Mouse (Mus musculus): Measurements from ENCODE around the gene Kif1b. TPM values are rescaled to one million over a fixed set of nuclear protein-coding genes. Genes with fewer than 3 reads are reported as not detected.

Kif1b gene
- total and polyA plus RNA-seq, 2 experiments from 2014 or later, result 215 to 425 TPM

GRCm38 (mm10) chr4:149261466-149261865 is 46.0 kb downstream of the Kif1b start:
- no peaks in the 10 kb centered on the region for H3K4me1 ChIP-seq (ENCODE audit: insufficient read depth, low read length)
- DNase-seq (ENCODE audit: low spot score) (no peak), ATAC-seq (ENCODE audit: low FRiP score) (no peak)
- no peak overlapping the region for H3K4me3 ChIP-seq (ENCODE audit: low read depth, low read length)
- no peaks in the 10 kb centered on the region for H3K27me3 ChIP-seq (ENCODE audit: insufficient read depth, low read length)
- no peaks in the 10 kb centered on the region for H3K9me3 ChIP-seq (ENCODE audit: low read length)
- WGBS, result 51% methylated on average over 3 of the region's 3 CpGs
- peaks cover 20% of the 10 kb centered on the region for H3K36me3 ChIP-seq (ENCODE audit: insufficient read depth, low read length)
- no peak overlapping the region for H3K9ac ChIP-seq (replicated peaks; ENCODE audit: low read length, poor library complexity, severe bottlenecking)
- H3K4me2 ChIP-seq (ENCODE audit: low read depth, low read length, poor library complexity, severe bottlenecking), result no peak overlapping the region
- TF ChIP-seq CTCF (IDR thresholded peaks at IDR 0.05), result no peak
- no peak overlapping the region for H3K27ac ChIP-seq (ENCODE audit: low read depth, low read length)

GRCm38 (mm10) chr4:149260911-149261310 is 46.6 kb downstream of the Kif1b start:
- H3K27ac ChIP-seq (ENCODE audit: low read depth, low read length), result no peak overlapping the region
- no peak overlapping the region for H3K4me3 ChIP-seq (ENCODE audit: low read depth, low read length)
- no peaks in the 10 kb centered on the region for H3K27me3 ChIP-seq (ENCODE audit: insufficient read depth, low read length)
- H3K9me3 ChIP-seq (ENCODE audit: low read length), result no peaks in the 10 kb centered on the region
- no peak overlapping the region for H3K9ac ChIP-seq (replicated peaks; ENCODE audit: low read length, poor library complexity, severe bottlenecking)
- H3K4me1 ChIP-seq (ENCODE audit: insufficient read depth, low read length), result no peaks in the 10 kb centered on the region
- 92% methylated on average over 3 of the region's 3 CpGs for WGBS
- TF ChIP-seq CTCF (IDR thresholded peaks at IDR 0.05), result no peak
- DNase-seq (ENCODE audit: low spot score) (no peak), ATAC-seq (ENCODE audit: low FRiP score) (no peak)
- H3K4me2 ChIP-seq (ENCODE audit: low read depth, low read length, poor library complexity, severe bottlenecking), result no peak overlapping the region
- peaks cover 15% of the 10 kb centered on the region for H3K36me3 ChIP-seq (ENCODE audit: insufficient read depth, low read length)

- Histone ChIP-seq H3K4me1 (ENCODE audit: insufficient read depth, low read length) (no peaks in the 10 kb centered on the region), H3K36me3 (ENCODE audit: insufficient read depth, low read length) (peaks cover 10% of the 10 kb centered on the region), H3K9ac (replicated peaks; ENCODE audit: low read length, poor library complexity, severe bottlenecking) (no peak overlapping the region), H3K4me3 (ENCODE audit: low read depth, low read length) (no peak overlapping the region), H3K9me3 (ENCODE audit: low read length) (no peaks in the 10 kb centered on the region), H3K27ac (ENCODE audit: low read depth, low read length) (no peak overlapping the region), H3K27me3 (ENCODE audit: insufficient read depth, low read length) (no peaks in the 10 kb centered on the region), H3K4me2 (ENCODE audit: low read depth, low read length, poor library complexity, severe bottlenecking) (no peak overlapping the region)
- DNase-seq (ENCODE audit: low spot score) (no peak), ATAC-seq (ENCODE audit: low FRiP score) (no peak)
- 92% methylated on average over 9 of the region's 9 CpGs for WGBS
- TF ChIP-seq CTCF (IDR thresholded peaks at IDR 0.05), result no peak
These were observed 48.0 kb downstream of the Kif1b start for GRCm38 (mm10) chr4:149259391-149260094.

- no peak overlapping the region for H3K4me3 ChIP-seq (ENCODE audit: low read depth, low read length)
- no peak overlapping the region for H3K4me2 ChIP-seq (ENCODE audit: low read depth, low read length, poor library complexity, severe bottlenecking)
- no peaks in the 10 kb centered on the region for H3K9me3 ChIP-seq (ENCODE audit: low read length)
These were observed 48.6 kb downstream of the Kif1b start for GRCm38 (mm10) chr4:149258926-149259325.

GRCm38 (mm10) chr4:149256511-149257300 is 50.8 kb downstream of the Kif1b start:
- Histone ChIP-seq H3K4me1 (ENCODE audit: insufficient read depth, low read length) (no peaks in the 10 kb centered on the region), H3K36me3 (ENCODE audit: insufficient read depth, low read length) (peaks cover 4% of the 10 kb centered on the region; the same call in 1 of the 2 replicates), H3K4me2 (ENCODE audit: low read depth, low read length, poor library complexity, severe bottlenecking) (no peak overlapping the region), H3K9me3 (ENCODE audit: low read length) (no peaks in the 10 kb centered on the region), H3K9ac (replicated peaks; ENCODE audit: low read length, poor library complexity, severe bottlenecking) (no peak overlapping the region), H3K4me3 (ENCODE audit: low read depth, low read length) (no peak overlapping the region), H3K27ac (ENCODE audit: low read depth, low read length) (no peak overlapping the region; the same call in 1 of the 2 replicates), H3K27me3 (ENCODE audit: insufficient read depth, low read length) (no peaks in the 10 kb centered on the region)
- ATAC-seq (ENCODE audit: low FRiP score) (no peak), DNase-seq (ENCODE audit: low spot score) (peak; percentile 5)
- 80% methylated on average over 15 of the region's 15 CpGs for WGBS
- TF ChIP-seq CTCF (IDR thresholded peaks at IDR 0.05), result no peak

More at GRCm38 (mm10) chr4:149258926-149259325, 48.6 kb downstream of the Kif1b start:
- no peak for TF ChIP-seq CTCF (IDR thresholded peaks at IDR 0.05)
- peaks cover 7% of the 10 kb centered on the region for H3K36me3 ChIP-seq (ENCODE audit: insufficient read depth, low read length)
- no peaks in the 10 kb centered on the region for H3K4me1 ChIP-seq (ENCODE audit: insufficient read depth, low read length)
- no peaks in the 10 kb centered on the region for H3K27me3 ChIP-seq (ENCODE audit: insufficient read depth, low read length)
- DNase-seq (ENCODE audit: low spot score) (no peak), ATAC-seq (ENCODE audit: low FRiP score) (no peak)
- 90% methylated on average over 3 of the region's 3 CpGs for WGBS
- H3K9ac ChIP-seq (replicated peaks; ENCODE audit: low read length, poor library complexity, severe bottlenecking), result no peak overlapping the region
- no peak overlapping the region for H3K27ac ChIP-seq (ENCODE audit: low read depth, low read length)

Measured in midbrain, postnatal 0 days (tissue).